Mouse (Mus musculus): ENCODE measurements at regions not wholly inside any gene's neighbourhood (a gene's known extent, or its start where the extent isn't known, plus 50 kb on each side); places are given as distances from the start of the nearest gene placed in this dataset.

DNA sequence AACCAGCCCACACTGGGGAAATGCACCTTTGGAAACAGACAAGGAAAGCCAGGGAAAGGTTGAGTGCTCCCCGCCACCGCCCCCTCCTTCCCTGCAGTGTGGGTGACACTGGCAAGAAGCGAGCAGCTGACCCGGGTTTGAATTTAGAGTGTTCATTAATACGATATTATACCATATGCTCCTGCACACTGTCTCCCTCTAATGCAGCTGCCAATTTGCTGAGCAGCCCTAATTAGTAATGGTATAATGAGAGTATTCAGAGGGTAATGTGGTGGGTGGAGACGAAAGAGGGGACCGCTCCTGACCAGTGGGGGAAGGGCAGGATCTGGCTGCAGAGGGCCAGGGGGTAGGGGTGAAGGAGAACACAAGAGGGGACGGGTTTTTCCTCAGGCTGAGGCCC, 111.9 kb upstream of the Lhx1 start:
- DNase-seq, result no peak

DNA sequence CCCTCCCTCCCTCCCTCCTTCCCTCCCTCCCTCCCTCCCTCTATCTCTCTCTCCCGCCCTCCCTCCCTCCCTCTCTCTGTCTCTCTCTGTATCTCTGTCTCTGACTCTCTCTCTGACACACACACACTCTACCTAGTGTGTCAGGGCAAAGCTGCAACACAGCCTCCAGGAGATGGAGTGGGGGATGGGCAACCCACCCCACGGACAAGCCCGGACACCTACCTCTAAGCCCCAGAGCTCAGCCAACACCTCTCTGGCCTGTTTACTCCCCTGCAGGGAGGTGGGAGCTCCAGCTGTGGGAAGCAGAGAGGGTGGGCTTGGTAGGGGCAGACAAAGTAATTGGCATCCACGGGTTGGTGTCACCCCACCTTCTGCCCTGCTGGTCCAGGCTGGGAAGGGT, 109.7 kb upstream of the Lhx1 start:
- DNase-seq, result no peak

DNA sequence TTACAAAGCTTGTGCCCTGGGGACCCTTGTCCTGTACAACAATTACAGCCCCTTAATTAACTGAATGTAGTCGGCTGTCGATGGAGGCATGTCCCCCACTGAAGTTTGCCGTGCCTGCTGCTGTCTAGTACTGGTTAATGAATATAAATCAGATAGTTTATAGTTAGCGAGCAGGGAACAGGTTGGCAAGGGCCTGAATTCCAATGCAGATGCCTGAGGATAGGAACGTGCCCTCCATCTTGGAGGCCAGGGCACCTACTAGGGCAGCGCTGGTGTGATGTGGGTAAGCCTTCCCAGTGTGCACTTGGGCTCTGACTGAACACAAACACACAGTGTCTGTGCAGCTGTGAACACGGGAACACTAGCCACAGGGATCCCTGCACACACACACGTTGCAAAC, 108.0 kb upstream of the Lhx1 start:
- no peak for DNase-seq

DNA sequence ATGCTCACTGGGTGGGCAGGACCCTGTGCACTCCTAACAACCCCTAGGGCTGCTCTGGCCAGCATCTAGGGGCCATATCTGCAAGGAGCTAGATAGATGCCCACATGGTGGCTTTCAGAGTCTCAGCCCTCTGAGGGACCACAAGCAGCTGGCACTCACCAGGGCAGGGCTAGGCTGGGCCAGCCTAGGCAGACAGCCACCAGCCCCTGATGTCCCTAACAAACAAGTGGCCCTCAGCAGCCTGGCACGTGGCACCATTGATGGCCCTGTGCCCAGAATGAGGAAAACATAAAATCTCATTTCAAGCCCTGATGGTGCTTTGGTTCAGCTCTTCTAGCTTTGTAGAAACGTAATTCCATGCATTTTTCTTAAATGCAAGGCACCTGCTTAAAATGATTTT, 102.8 kb upstream of the Lhx1 start:
- DNase-seq, result peak; percentile 69 to 77

DNA sequence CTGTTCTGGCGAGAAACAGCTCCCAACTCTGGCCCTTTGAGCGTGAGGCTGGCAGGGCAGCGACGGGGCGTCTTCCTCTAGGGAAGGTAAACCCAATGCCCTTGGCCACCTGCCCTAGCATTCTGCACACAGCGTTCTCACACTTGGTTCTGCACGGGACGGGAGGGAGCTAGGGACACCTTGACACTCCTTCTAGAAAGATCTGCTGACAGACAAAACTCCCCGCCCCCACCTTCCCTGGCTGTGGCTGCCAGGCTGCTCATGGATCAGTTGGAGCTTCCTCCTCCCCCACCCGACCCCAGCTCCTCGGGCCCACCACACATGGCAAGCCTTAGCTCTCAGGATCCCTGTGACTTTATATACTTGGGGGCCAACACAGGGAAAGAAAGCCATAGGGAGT, 102.3 kb upstream of the Lhx1 start:
- DNase-seq, result peak; percentile 43 to 55

DNA sequence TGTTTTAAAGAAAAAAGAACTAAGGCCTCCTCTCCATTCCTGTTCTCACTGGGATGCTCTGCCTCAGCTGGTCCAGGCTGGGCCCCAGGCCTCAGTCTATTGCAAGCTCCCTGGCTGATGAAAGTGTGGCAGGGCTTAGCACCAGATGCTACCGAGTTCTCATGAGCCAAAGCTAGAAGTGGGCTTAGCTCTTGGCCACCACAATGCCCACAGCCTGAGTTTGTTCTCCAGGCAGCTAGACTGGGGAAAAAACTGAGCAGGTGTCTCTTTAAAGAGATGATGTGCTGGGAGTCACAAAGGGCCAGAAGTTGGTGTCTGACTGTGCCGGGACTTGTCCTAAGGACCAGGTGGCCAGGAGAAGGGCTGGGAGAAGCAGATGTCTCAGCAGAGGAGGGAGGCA, 101.9 kb upstream of the Lhx1 start:
- DNase-seq, result no peak

DNA sequence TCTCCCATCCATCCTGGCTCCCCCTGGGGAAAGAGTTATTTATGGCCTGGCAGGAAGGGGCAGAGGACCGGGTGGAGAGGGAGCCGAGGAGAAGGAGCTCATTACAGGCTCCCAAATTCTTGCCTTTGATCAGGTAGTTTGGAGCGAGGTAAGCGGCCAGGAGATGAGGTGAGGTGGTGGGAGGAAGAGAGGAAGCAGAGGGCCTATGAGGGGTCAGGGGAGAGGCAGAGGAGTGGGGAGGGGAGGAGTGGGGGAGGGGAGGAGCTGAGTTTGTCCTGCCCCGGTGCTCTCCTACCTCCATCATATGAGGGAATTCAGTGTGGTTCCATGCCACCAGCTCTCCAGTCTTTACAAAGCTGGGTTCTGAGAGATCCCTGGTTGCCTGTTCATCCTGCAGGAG, 98.8 kb upstream of the Lhx1 start:
- no peak for DNase-seq

DNA sequence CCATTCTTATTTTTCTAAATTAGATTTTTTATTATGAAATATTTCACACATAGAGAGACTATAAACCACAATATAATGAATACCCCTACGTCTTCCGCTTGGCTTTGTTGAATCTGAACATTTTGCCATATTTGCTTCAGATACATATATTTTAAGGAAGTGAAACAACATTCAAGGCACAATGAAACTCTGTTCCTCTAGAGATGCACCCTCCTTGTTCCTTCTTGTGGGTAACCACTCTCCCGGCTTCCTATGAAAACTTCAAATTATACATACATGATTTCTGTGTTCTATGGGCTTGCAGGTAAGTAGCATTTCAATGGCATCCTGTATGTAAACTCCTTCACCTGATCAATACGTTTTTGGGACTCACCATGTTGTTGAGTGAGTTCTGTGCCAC, 94.4 kb upstream of the Lhx1 start:
- DNase-seq, result no peak

DNA sequence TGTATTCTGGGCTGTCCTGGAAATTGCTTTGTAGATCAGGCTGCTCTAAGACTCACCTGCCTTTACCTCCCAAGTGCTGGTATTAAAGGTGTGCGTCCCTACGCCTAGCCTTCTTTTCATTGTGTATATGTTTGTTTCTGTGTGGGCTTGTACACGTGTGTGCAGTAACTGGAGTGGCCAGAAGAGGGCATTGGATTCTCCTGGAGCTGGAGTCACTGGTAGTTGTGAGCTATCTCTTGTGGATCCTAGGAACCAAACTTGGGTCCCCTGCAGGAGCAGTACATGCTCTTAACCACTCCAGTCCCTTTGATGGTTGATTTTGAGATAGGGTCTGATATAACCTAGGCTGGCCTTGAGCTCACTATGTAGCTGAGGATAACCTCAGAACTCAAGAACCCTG, 93.2 kb upstream of the Lhx1 start:
- DNase-seq, result no peak

DNA sequence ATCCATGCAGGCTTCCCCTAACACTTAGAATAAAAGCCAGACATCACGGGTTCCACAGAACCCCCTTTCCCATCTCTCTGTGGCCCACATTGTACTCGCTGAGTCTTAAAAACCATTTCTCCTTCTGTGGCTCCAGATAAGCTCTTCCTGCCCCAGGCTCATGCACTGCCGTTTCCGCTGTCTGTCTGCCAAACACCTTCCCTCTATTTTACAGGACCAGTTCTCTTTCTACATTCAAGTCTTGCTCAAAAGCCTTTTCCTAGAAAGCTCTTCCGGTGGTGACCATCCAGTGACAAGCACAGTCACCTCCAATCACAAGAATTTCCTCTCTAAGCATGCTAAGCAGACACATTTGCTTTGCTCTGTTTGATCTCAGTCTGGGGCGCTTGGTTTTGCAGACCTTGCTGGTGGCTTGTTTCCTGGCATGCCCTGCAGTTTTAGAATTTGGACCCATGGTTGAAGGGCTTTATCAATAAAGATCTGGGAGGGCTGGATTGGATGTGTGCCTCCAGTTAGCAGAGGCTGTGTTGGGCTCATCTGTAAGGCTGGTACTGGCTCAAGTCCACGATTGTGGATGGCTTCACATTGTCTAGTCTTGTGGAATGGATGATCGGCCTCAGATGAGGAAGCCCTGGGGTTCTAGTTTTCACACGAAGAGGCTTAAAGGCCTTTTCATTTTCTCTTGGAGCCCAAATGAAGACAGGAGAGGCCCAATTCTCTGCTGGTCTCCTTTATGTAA, 87.8 kb upstream of the Lhx1 start:
- DNase-seq, result no peak

DNA sequence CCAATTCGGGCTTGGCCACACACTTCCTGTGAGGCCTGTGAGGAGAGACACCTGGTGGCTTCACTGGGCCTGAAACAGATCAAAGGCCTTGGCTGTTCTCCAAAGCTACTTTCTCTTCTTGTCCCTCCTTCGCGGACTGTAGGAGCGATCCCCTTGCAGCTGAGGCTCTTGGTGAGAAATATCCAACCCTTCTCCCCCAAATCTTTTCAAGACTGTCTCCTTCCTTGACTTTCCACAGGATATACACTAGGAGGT, 86.2 kb upstream of the Lhx1 start:
- DNase-seq, result peak in 1 of 2 experiments; percentile 21

DNA sequence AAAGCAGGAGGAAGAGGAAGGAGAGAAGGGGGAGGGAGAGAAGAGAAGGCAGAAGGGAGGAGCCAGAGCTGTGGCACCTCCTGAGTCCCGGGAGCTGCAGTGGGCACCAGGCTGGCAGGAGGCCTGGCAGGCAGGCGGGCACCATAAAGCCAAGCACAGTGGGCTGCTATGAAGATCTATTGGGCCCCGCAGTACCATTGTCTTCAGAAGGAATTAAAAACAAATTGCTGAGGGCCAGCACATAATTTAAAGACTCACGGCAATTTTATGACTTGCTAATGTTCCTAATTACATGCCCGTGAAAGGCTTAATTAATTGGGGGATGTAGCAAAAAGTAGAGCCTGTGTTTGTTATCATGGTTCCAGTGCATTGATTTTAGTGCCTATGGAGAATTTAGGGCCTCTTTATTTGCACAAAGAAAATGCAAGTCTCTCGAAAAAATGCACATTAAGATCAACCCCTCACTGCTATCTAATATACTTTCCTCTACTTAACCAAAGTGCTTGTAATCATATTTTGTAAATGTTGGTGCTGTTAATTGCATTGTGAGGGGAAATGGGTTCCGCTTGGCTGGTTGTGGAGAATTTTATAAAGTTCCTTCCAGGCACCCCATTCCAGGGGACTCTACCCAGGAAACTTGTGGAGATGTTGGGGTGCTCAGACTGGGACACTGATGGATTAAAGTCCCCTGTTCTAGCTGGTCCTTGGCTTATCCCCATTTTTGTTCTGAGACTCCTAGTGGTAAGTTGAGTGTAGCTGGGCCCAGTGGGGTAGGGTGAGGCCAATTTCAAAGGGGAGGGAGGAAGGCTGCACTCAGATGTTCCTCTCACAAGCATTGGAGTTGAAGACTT, 85.7 kb upstream of the Lhx1 start:
- no peak for DNase-seq

DNA sequence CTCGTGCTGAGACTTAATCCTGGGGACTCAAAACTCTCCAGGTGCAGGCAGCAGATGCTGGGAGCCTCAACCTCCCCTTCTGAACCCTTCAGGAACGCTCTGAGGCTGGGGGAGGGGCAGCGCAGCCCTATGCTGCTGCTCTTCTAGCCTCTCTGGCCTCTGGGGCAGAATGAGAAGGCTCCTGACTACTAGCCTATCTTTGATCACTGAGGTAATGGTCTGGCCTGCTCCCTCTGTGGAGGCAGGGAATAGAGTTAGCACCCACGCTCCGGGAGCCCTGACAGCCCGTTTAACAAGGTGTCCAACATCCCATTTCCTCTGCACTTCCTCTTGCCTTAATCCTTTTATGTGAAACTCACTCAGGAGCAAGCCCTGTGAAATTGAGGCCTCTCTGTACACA, 79.4 kb upstream of the Lhx1 start:
- DNase-seq, result no peak

DNA sequence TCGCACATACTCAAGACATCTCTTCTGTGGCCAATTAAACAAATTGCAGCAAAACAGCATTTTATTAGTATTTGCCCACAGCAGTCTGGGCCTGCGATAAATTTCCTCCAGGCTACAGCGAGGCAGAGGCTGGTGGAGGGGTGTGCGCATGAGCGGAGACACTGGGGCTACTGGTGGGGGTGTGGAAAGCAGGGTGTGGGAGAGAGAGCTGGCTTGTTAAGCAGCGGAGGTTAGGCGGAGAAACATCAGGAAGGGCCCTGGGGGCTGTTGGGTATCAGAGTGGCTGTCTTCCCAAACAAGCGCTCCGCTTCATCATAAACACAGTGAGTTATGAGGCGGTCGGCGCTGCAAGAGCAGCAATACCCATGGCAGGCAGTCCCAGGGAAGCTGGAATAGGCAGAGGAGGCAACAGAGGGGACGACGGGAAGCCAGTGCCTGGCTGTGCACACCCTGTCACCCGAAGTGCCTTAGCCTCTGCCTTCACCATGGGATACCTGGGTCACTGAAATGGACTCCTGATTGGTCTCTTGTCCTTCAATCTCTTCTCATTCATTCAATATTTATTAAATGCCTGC, 74.0 kb upstream of the Lhx1 start:
- no peak for DNase-seq

DNA sequence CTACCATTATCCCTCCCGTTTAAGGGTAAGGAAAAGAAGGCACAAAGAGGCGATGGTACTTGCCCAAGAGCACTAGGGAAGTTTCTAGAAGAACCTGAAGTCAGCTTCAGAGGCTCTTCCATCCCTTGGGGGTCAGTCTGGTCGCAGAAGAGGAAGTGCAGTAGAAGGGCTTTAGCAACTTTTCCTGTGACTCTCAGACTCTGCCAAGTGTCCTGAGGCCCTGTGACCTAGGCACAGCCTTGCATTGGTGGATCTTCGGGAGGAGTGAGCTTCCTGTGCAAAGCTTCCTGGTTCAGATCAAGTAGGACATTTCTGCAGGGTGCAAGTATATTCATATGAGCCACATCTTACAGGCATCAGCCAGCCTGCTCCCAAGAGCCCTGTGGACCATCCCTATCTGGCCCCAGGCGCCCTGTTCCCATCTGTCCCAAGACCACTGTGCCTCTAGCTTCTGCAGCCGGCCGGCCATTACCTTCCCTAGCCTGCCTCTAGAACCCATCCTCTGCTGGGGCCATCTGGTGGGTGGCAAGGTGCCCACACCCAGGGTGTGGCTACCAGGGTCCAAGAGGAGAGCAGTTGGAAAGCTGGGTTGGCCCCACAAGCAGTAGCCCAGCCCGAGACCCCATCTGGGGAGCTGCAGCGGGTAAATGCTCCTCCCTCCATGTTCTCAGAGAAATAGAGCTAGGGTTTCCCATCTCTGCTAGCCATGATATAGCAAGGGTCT, 72.4 kb upstream of the Lhx1 start:
- DNase-seq, result peak; percentile 47 to 60

DNA sequence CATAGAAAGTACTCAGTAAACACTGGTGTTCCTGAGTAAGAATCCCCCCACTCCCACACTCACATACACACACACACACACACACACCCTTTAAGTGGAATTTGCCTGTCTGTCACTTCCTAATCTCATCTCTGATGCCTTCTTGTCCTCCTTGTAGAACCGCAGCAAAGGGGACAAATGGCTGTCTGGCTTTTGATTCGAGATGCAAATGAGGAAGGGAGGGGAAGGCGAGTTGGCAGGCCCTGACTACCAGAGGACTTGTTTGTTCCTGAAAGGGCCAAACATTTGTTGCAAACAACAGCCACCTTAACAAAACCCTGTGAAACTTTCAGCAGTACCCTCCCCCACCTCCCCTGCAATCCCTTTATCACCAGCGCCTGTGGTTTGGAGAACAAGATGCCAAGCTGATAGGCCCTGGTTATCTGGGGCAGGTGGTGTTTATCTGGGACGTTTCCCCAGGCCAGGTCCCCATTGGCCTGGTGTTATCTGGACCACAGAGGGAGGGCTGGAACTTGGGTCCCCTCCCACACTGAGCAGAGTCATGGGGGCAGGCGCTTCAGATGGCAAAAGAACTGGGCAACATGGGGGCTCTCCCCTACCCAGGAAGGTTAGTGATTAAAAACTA, 67.5 kb upstream of the Lhx1 start:
- no peak for DNase-seq

DNA sequence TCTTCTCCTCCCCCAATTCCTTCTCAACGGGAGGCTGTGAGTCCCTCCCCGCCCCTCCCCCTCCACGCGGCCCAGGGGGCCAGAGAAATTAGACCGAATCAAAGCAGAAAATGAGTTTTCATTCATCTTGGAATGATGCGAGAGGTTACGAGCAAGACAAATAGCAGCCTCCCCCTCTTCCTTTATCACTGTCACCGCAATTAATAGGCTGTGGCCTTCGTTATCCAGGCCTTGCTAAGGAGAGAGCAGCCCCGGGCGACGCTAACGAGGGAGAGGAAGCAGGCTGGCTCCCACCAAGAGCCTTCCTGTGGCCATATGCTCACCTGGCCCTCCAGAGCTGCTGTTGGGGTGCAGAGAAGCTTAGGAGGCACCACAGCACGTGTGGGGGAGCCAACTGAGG, 61.8 kb upstream of the Lhx1 start:
- DNase-seq, result no peak

DNA sequence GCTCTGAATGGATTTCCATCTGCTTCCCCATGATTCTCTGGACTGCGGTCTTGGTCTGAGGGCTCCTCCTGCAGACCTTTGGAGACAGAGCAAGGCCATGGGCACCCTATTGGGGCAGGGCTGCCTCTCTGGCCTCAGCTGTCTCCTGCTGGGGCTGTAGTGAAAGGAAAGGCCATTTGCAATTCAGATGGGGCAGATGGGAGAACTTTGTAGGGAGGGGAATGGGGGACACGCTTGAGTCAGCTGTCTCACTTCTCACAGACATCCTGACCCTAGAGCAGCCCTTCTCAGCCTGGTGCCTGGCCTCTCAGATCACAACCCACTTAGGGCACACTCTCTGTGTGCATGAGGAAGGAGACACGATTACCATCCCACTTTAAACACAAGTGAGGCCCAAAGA, 60.3 kb upstream of the Lhx1 start:
- no peak for DNase-seq

DNA sequence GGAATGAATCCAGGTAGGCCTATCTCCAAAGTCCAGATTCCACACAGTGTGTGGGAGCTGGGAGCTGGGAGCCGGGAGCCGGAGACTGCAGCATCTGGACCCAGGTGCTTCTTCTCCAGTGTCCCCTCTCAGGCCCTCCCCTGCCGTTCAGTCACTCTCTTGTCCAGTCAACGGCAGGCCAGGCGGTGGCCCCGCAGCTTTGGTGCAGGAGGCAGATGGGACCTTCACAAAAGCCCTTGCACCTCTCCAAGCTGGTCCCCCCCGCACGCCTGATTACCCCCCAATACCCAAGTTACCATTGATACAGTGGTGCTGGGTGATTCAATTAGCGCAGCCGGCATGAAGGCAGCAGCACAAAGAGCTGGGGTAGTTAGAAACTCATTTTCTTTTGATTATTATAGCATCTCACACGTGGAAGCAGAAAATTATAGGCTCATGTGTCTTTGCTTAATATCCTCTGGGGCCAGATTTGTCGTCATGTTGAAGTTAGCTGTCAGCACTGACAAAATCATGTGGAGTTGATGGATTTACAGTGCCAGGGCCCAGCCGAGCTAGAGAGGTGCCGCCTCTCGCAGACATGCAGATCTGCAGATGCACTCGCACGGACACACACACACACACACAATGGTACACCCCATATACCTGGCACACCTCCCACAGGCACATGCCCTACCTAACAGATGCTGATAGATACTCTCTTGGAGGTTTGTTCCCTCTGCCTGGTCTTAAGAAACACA, 53.6 kb upstream of the Lhx1 start:
- no peak for DNase-seq
